Mouse (Mus musculus): ENCODE measurements at regions not wholly inside any gene's neighbourhood (a gene's known extent, or its start where the extent isn't known, plus 50 kb on each side); places are given as distances from the start of the nearest gene placed in this dataset.

DNA sequence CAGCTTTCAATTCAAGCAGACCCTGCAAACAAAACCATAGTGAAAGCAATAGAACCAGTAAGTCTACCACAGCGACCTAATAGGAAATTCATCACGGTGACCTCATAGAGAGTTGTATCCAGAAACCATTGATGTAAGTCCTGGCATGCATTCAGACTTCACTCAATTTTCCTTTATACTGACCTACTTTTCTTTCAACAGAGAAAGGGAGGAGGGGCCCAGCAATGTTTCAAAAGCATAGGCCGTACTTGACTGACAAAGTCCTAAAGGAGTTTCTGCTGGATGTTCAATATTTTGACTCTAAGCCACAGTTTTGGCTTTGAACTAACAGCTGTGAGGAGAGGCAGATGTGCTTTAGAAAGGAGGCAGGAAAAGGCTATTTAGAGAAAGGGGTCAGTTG lies 88.4 kb downstream of the AI593442 start:
- no peaks in the 10 kb centered on the region for H3K9me3 ChIP-seq (ENCODE audit: control insufficient read depth, low read length)
- no peaks in the 10 kb centered on the region for H3K27me3 ChIP-seq (ENCODE audit: control insufficient read depth, insufficient read depth, low read length)
- H3K9ac ChIP-seq (ENCODE audit: low read length) = no peak overlapping the region
- H3K4me3 ChIP-seq (ENCODE audit: control insufficient read depth in 1 of 2, insufficient read depth in 1 of 2, low read depth in 1 of 2, low read length in 2 of 2) = no peak overlapping the region
- H3K36me3 ChIP-seq (ENCODE audit: control insufficient read depth, insufficient read depth, low read length) = no peaks in the 10 kb centered on the region
- 68% methylated on average over 3 of the region's 3 CpGs for WGBS
- H3K27ac ChIP-seq (replicated peaks in 1 of 2; ENCODE audit: control insufficient read depth in 1 of 2, insufficient read depth in 1 of 2, low read depth in 2 of 2, low read length in 2 of 2) = no peak overlapping the region
- no peak overlapping the region for H3K4me2 ChIP-seq (ENCODE audit: low read length)
- H3K4me1 ChIP-seq (ENCODE audit: control insufficient read depth in 2 of 2, insufficient read depth in 2 of 2, low read length in 2 of 2) = no peaks in the 10 kb centered on the region
- ATAC-seq (ENCODE audit: insufficient number of reproducible peaks, insufficient read depth, low FRiP score, low read depth) = no peak

- H3K4me1 ChIP-seq (ENCODE audit: control insufficient read depth in 2 of 2, insufficient read depth in 2 of 2, low read length in 2 of 2) = no peaks in the 10 kb centered on the region
- ATAC-seq (ENCODE audit: insufficient number of reproducible peaks, insufficient read depth, low FRiP score, low read depth) = no peak
- no peaks in the 10 kb centered on the region for H3K9me3 ChIP-seq (ENCODE audit: control insufficient read depth, low read length)
- no peak overlapping the region for H3K4me3 ChIP-seq (ENCODE audit: control insufficient read depth in 1 of 2, insufficient read depth in 1 of 2, low read depth in 1 of 2, low read length in 2 of 2)
- no peak overlapping the region for H3K27ac ChIP-seq (replicated peaks in 1 of 2; ENCODE audit: control insufficient read depth in 1 of 2, insufficient read depth in 1 of 2, low read depth in 2 of 2, low read length in 2 of 2)
- H3K27me3 ChIP-seq (ENCODE audit: control insufficient read depth, insufficient read depth, low read length) = no peaks in the 10 kb centered on the region
- H3K4me2 ChIP-seq (ENCODE audit: low read length) = no peak overlapping the region
- H3K36me3 ChIP-seq (ENCODE audit: control insufficient read depth, insufficient read depth, low read length) = no peaks in the 10 kb centered on the region
- no peak overlapping the region for H3K9ac ChIP-seq (ENCODE audit: low read length)
- 60% methylated on average over 4 of the region's 4 CpGs for WGBS
These were observed 105.5 kb downstream of the AI593442 start for GRCm38 (mm10) chr9:52574066-52574465.

DNA sequence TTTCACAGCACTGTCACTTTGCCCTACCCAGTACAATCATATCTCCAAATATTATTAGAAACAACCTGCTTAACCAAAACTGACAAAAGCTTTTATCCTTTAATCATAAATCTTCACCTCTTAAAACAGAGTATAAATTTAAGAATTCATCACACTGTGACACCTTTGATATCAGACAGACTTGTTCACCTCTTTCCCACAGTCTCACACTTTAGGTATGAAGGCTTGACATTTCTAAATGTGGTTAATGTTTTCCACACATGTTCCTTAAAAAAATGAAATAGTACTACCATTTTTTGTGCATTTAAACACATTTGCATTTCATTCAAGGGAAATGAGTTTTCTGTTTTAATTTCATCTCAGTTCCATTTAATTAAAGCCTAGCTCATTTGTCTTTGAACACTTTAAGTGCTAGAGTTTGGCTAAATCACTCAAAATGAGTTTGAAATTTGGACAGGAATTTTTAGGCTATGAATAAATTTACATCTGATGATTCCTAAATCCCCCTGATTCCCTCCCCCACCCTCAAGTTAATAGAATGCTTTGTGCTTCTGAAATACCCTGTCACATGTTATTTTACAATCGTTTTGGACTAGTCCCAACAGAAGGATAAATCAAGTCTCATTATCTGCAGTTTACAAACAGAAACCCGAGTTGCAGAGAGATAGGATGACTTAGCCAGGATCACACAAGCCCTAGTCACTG lies 127.9 kb downstream of the AI593442 start:
- no peaks in the 10 kb centered on the region for H3K4me1 ChIP-seq (ENCODE audit: control insufficient read depth in 2 of 2, insufficient read depth in 2 of 2, low read length in 2 of 2)
- H3K4me3 ChIP-seq (ENCODE audit: control insufficient read depth in 1 of 2, insufficient read depth in 1 of 2, low read depth in 1 of 2, low read length in 2 of 2) = no peak overlapping the region
- H3K4me2 ChIP-seq (ENCODE audit: low read length) = no peak overlapping the region
- no peak for ATAC-seq (ENCODE audit: insufficient number of reproducible peaks, insufficient read depth, low FRiP score, low read depth)
- no peaks in the 10 kb centered on the region for H3K9me3 ChIP-seq (ENCODE audit: control insufficient read depth, low read length)
- WGBS = 52% methylated on average over 2 of the region's 2 CpGs
- H3K36me3 ChIP-seq (ENCODE audit: control insufficient read depth, insufficient read depth, low read length) = no peaks in the 10 kb centered on the region
- H3K27me3 ChIP-seq (ENCODE audit: control insufficient read depth, insufficient read depth, low read length) = no peaks in the 10 kb centered on the region
- no peak overlapping the region for H3K9ac ChIP-seq (ENCODE audit: low read length)
- H3K27ac ChIP-seq (replicated peaks in 1 of 2; ENCODE audit: control insufficient read depth in 1 of 2, insufficient read depth in 1 of 2, low read depth in 2 of 2, low read length in 2 of 2) = no peak overlapping the region

- H3K4me3 ChIP-seq (ENCODE audit: control insufficient read depth in 1 of 2, insufficient read depth in 1 of 2, low read depth in 1 of 2, low read length in 2 of 2) = no peak overlapping the region
- no peaks in the 10 kb centered on the region for H3K36me3 ChIP-seq (ENCODE audit: control insufficient read depth, insufficient read depth, low read length)
- WGBS = 75% methylated on average over 2 of the region's 2 CpGs
- H3K27me3 ChIP-seq (ENCODE audit: control insufficient read depth, insufficient read depth, low read length) = no peaks in the 10 kb centered on the region
- no peak for ATAC-seq (ENCODE audit: insufficient number of reproducible peaks, insufficient read depth, low FRiP score, low read depth)
- H3K4me1 ChIP-seq (ENCODE audit: control insufficient read depth in 2 of 2, insufficient read depth in 2 of 2, low read length in 2 of 2) = no peaks in the 10 kb centered on the region
- H3K27ac ChIP-seq (replicated peaks in 1 of 2; ENCODE audit: control insufficient read depth in 1 of 2, insufficient read depth in 1 of 2, low read depth in 2 of 2, low read length in 2 of 2) = no peak overlapping the region
- no peaks in the 10 kb centered on the region for H3K9me3 ChIP-seq (ENCODE audit: control insufficient read depth, low read length)
- no peak overlapping the region for H3K9ac ChIP-seq (ENCODE audit: low read length)
- H3K4me2 ChIP-seq (ENCODE audit: low read length) = no peak overlapping the region
These were observed 133.5 kb downstream of the AI593442 start for GRCm38 (mm10) chr9:52546071-52546470.

- Histone ChIP-seq H3K27me3 (ENCODE audit: control insufficient read depth, insufficient read depth, low read length) (no peaks in the 10 kb centered on the region), H3K4me2 (ENCODE audit: low read length) (no peak overlapping the region), H3K27ac (replicated peaks in 1 of 2; ENCODE audit: control insufficient read depth in 1 of 2, insufficient read depth in 1 of 2, low read depth in 2 of 2, low read length in 2 of 2) (no peak overlapping the region), H3K4me3 (ENCODE audit: control insufficient read depth in 1 of 2, insufficient read depth in 1 of 2, low read depth in 1 of 2, low read length in 2 of 2) (no peak overlapping the region), H3K9me3 (ENCODE audit: control insufficient read depth, low read length) (no peaks in the 10 kb centered on the region), H3K4me1 (ENCODE audit: control insufficient read depth in 2 of 2, insufficient read depth in 2 of 2, low read length in 2 of 2) (no peaks in the 10 kb centered on the region), H3K9ac (ENCODE audit: low read length) (no peak overlapping the region), H3K36me3 (ENCODE audit: control insufficient read depth, insufficient read depth, low read length) (no peaks in the 10 kb centered on the region)
- WGBS = 61% methylated on average over 3 of the region's 3 CpGs
- no peak for ATAC-seq (ENCODE audit: insufficient number of reproducible peaks, insufficient read depth, low FRiP score, low read depth)
These were observed 140.5 kb downstream of the AI593442 start for GRCm38 (mm10) chr9:52539086-52539485.

DNA sequence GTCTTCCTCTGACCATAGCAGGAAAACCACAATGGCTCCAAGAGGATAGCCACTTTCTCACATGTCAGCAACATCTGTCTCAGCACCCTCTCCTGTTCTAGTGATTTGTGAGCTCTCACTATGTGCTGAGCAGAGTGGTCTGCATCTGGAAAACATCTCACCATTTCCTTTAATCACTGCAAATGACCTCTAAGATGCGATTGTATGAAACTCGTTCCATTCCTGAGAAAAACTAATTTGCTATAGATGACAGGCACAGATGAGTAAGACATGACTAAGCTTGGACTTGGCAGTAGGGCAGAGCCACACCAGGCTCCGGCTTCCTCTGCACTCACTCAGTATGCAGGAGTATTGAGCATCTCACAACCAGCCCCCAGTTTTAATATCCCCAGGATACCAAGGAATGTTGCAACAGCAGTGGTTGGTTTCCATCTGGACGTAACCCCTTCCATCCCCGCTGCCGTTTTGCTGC lies 150.1 kb downstream of the AI593442 start:
- 81% methylated on average over 6 of the region's 6 CpGs for WGBS
- Histone ChIP-seq H3K4me3 (ENCODE audit: control insufficient read depth in 1 of 2, insufficient read depth in 1 of 2, low read depth in 1 of 2, low read length in 2 of 2) (no peak overlapping the region), H3K4me1 (ENCODE audit: control insufficient read depth in 2 of 2, insufficient read depth in 2 of 2, low read length in 2 of 2) (no peaks in the 10 kb centered on the region), H3K27me3 (ENCODE audit: control insufficient read depth, insufficient read depth, low read length) (no peaks in the 10 kb centered on the region), H3K4me2 (ENCODE audit: low read length) (no peak overlapping the region), H3K9ac (ENCODE audit: low read length) (no peak overlapping the region), H3K36me3 (ENCODE audit: control insufficient read depth, insufficient read depth, low read length) (no peaks in the 10 kb centered on the region), H3K27ac (replicated peaks in 1 of 2; ENCODE audit: control insufficient read depth in 1 of 2, insufficient read depth in 1 of 2, low read depth in 2 of 2, low read length in 2 of 2) (no peak overlapping the region), H3K9me3 (ENCODE audit: control insufficient read depth, low read length) (no peaks in the 10 kb centered on the region)
- ATAC-seq (ENCODE audit: insufficient number of reproducible peaks, insufficient read depth, low FRiP score, low read depth) = no peak

- Histone ChIP-seq H3K9ac (ENCODE audit: low read length) (no peak overlapping the region), H3K9me3 (ENCODE audit: control insufficient read depth, low read length) (peaks cover 7% of the 10 kb centered on the region), H3K4me3 (ENCODE audit: control insufficient read depth in 1 of 2, insufficient read depth in 1 of 2, low read depth in 1 of 2, low read length in 2 of 2) (no peak overlapping the region), H3K27ac (replicated peaks in 1 of 2; ENCODE audit: control insufficient read depth in 1 of 2, insufficient read depth in 1 of 2, low read depth in 2 of 2, low read length in 2 of 2) (no peak overlapping the region), H3K36me3 (ENCODE audit: control insufficient read depth, insufficient read depth, low read length) (no peaks in the 10 kb centered on the region), H3K4me2 (ENCODE audit: low read length) (no peak overlapping the region), H3K4me1 (ENCODE audit: control insufficient read depth in 2 of 2, insufficient read depth in 2 of 2, low read length in 2 of 2) (no peaks in the 10 kb centered on the region), H3K27me3 (ENCODE audit: control insufficient read depth, insufficient read depth, low read length) (no peaks in the 10 kb centered on the region)
- no peak for ATAC-seq (ENCODE audit: insufficient number of reproducible peaks, insufficient read depth, low FRiP score, low read depth)
- 79% methylated on average over 3 of the region's 3 CpGs for WGBS
These were observed 179.1 kb downstream of the AI593442 start for GRCm38 (mm10) chr9:52500487-52500886.
